Comparison of ENCODE assay signal across 9 mouse cellular contexts in the genomic region with DNA sequence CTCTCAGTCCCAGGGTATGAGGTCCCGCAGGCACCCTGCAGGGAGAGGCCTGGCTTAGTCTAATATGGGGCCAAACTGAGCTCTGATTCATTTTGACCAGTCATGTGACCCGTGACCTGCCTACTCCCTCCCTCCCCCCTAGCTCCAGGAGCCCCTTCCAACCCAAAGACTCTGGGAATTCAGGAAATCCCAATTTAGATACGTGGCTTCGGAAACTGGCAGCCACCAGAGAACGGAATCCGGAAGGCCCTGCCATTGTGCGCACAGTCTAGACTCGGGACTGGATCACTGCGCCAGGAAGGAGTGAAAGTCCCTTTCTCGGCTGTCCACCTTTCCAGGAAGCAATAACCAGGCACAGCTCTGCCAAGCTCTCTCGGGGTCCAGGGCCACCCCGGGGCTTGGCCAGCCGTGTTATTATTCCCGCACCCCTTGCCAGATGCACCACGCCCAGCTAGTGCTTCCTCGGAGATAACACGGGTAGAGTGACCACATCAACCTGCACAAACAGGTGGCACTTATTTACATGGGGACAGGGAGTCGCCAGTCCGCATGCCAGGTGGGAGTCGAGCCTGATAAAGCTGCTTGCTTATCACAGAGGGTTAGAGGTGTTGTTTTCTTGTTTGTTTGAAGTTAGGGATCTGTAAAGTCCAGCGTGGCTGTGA.
A peak's percentile ranks its signal among the peaks of the same experiment; 100 is the strongest.
DNase-seq lines count a peak whose midpoint lies in the region; ATAC-seq and TF ChIP-seq lines count a peak whose summit lies in the region.
"Had no signal": no experiment of that assay in that cellular context is flagged by ENCODE, and none has a peak within 500 bp of the region (broad histone marks: within the 10 kb centered on the region; RNA-seq: fewer than 3 reads in every experiment).

No protein-coding gene starts in this region.

- ATAC-seq in kidney, postnatal 0 days (replicated peaks; ENCODE audit: low FRiP score, low read depth): no peak
- no peak for ATAC-seq in cerebellum, adult (ENCODE audit: insufficient number of reproducible peaks, low FRiP score, low TSS enrichment)

- peaks cover 56% of the 10 kb centered on the region for H3K4me1 ChIP-seq in heart, embryonic 10.5 days
- peaks cover 24% of the 10 kb centered on the region for H3K4me1 ChIP-seq in kidney, postnatal 0 days (replicated peaks; ENCODE audit: insufficient read depth, low read length)

- peak overlapping the region; percentile 29 for H3K4me3 ChIP-seq in gastrocnemius, adult 2 months
- peak overlapping the region; percentile 30 for H3K4me3 ChIP-seq in heart, embryonic 10.5 days
- H3K4me3 ChIP-seq in kidney, postnatal 0 days (replicated peaks; ENCODE audit: low read depth, low read length): no peak overlapping the region

- intact Hi-C loops in gastrocnemius, adult 2 months (cut with DNase I): no loop called here

- no peaks in the 10 kb centered on the region for H3K9me3 ChIP-seq in heart, embryonic 10.5 days
- H3K9me3 ChIP-seq in kidney, postnatal 0 days (replicated peaks; ENCODE audit: low read length): no peaks in the 10 kb centered on the region

- no peak overlapping the region for H3K4me2 ChIP-seq in kidney, postnatal 0 days (ENCODE audit: low read length)

- no peak for TF ChIP-seq CTCF in gastrocnemius, adult 2 months (IDR thresholded peaks at IDR 0.05)
- no peak for TF ChIP-seq CTCF in kidney, postnatal 0 days (IDR thresholded peaks at IDR 0.05; ENCODE audit: low read depth)

- DNase-seq in gastrocnemius, adult 2 months: peak; percentile 39
- DNase-seq in gastrocnemius, postnatal 4 days (ENCODE audit: low spot score in 2 of 2): no peak
- peak; percentile 88 for DNase-seq in heart, embryonic 10.5 days (ENCODE audit: low spot score)
- DNase-seq in kidney, postnatal 0 days (ENCODE audit: low spot score): peak; percentile 73
- DNase-seq in lung, postnatal 36 days: peak; percentile 74
- DNase-seq in embryo, embryonic 11 days: no peak
- no peak for DNase-seq in natural killer cell, adult 2 months (ENCODE audit: low spot score in 2 of 2)

- 37% methylated on average over 21 of the region's 21 CpGs for WGBS in heart, embryonic 10.5 days
- WGBS in kidney, postnatal 0 days: 46% methylated on average over 21 of the region's 21 CpGs

- no peaks in the 10 kb centered on the region for H3K36me3 ChIP-seq in heart, embryonic 10.5 days
- no peaks in the 10 kb centered on the region for H3K36me3 ChIP-seq in kidney, postnatal 0 days (ENCODE audit: insufficient read depth, low read length)

- H3K9ac ChIP-seq in kidney, postnatal 0 days (ENCODE audit: low read depth, low read length): 0 out of 2 replicates have a peak overlapping the region, but pooled peaks have one; percentile 14

- peak overlapping the region; percentile 63 for H3K27ac ChIP-seq in gastrocnemius, adult 2 months
- peak overlapping the region; percentile 83 for H3K27ac ChIP-seq in heart, embryonic 10.5 days
- peak overlapping the region; percentile 47 for H3K27ac ChIP-seq in kidney, postnatal 0 days
- H3K27ac ChIP-seq: macrophage had no signal

- no peaks in the 10 kb centered on the region; the same call in 1 of the 2 replicates for H3K27me3 ChIP-seq in heart, embryonic 10.5 days (ENCODE audit: insufficient read depth, poor library complexity, severe bottlenecking)
- H3K27me3 ChIP-seq in kidney, postnatal 0 days (ENCODE audit: insufficient read depth, low read length): no peaks in the 10 kb centered on the region

Comparison
In these comparisons a context has a peak if more than half of its experiments do, and no peak if none do; other contexts are left out.
1. DNase-seq: peak in gastrocnemius, adult 2 months (single experiment), heart, embryonic 10.5 days (single experiment), kidney, postnatal 0 days (single experiment) and lung, postnatal 36 days (single experiment); none in gastrocnemius, postnatal 4 days (0 of 2), embryo, embryonic 11 days (single experiment) and natural killer cell, adult 2 months (0 of 2).
2. Peak in every context shown above with its lines, with median percentiles within 50 percentile points of each other: H3K27ac ChIP-seq.